Mouse (Mus musculus) MEL-GATA-1-ER (cell line): ENCODE measurements around the gene Frmd5.

Experiments
- DNase-seq: peaks from one replicate; pipeline ENCODE4 v3.0.0-alpha.2; 2012; ENCODE audit warnings: low read depth; ENCODE audit errors: extremely low read depth

Gene Frmd5

DNA sequence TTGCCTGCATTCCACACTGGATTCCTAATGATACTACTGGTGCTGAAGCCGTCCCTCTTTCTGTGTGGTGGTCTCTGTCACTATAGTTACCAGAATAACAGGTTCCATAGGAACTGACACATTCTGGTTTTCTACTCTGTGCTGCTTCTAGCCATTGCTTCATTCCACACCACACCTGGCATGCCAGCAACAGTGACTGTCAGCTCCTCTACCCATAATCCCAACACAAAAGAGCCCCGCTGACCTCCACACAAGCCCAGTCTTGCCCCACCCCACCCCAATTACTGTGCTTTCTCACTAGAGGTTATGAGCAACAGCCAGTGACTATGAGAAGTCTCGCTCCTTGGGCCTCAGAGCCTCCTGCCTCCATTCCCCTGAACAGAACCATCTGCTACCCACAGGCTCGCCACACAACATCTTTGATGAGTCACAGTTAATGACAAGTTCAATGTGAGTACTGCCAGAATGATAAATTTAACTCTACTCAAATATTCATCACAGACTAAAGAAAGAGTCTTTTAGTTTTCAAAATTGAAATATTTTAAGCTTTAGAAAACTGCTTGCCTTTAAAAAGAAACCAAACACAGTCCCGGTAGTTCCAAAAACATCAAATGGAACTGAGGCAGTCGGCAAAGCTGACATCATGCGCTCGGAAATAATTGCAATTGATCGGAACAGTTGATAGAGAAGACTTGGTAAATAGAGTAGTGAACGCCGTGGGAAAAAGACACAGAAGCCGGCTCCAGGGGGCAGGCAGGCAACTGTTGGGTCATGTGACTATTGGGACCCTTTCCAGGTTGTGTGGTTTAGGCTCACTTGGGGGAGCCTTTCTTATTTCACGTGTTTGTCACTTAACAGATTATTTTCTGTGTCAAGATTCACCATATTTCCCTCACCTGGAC, 185.4 kb downstream of the Frmd5 start:
- no peak for DNase-seq

DNA sequence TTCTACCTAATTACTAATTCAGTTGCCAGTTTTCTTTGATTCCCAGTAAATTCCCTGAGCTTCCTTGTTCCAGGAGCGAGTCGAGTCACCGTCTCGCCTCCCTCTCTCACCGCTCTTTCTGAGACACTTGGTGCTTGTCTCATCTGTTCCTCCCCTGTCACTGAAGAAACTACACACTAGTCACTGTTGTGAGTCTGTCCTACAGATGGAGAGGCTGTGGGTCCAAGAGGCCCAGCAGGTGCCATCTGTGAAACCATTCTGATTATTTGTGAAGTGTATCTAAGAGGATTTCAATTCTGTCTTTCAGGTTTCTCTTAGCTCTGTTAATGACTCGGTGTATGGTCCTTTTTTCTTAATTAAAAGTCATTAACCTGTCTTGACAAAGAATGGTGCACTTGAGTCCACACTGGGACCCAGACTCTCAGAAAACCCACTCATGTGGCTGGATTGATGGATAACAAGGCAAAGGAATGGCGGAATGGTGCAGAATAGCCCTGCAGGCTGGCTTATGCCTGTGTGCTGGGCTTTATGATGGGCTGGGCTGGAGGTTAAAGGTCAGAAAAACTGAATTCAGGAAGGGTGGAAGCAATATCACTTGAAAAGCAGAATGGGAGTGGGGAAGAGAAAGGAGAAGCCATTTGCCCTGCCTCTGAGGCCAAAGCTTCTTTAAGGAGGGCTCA, 186.2 kb downstream of the Frmd5 start:
- no peak for DNase-seq

DNA sequence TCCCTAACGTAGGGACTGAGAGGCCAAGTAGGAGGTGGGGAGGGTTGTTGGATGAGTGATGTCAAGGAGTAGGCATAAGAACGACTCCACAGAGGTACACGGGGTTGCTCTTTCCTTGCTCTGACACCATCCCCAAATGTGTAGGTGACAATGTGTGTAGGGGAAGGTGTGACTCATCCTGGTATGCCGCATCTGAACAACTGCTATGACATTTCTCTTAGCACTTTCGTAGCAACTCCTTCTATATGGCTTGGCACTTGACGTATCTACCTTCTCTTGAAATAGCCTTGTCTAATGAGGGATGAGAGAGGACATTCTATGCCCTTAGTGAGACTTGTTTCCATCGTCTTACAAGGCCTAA, 191.7 kb downstream of the Frmd5 start:
- no peak for DNase-seq

GRCm38 (mm10) chr2:121614483-121615198, 192.2 kb downstream of the Frmd5 start:
- DNase-seq = no peak

GRCm38 (mm10) chr2:121612112-121612511, 194.8 kb downstream of the Frmd5 start:
- DNase-seq = no peak

DNA sequence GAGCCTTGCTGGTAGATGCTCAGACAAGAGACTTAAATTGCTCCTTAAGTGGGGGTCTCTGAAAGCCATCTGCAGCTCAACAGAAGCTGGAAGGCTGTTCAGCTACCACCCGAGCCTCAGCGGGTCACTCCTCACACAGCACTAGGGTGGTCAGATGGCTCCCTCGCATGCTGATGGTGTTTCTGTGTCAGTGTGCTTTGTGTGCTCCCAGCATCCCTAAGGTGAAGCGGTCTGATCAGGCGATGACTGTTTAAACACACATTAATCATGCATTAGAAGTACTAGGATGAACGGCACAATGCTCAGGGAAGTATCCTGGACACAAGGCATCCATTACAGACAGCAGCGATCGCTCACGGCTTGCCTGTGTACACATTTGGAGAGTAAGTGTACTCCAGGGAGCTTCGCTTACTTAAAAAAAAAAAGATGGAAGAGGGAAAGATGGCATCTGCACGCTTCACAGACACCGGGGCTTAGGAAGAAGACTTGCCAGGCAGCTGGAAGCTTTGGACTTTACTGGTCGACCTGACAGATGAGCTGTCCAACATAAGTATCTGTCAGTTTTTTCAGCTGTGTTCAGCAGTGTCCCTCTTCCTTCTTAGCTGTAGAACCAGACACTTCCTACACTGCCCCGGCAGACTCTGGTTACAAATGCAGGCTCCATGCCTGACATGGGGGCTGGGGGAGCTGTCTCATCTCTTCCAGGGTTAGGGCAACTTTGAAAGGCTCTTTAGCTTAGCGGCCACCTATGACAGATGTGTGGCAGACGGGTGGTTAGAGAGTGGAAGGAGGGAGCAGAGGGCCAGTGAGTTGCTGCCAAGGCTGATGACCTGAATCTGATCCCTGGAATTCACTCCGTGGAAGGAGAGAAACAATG, 196.6 kb downstream of the Frmd5 start:
- DNase-seq = no peak

GRCm38 (mm10) chr2:121609141-121609724, 197.7 kb downstream of the Frmd5 start:
- no peak for DNase-seq

- no peak for DNase-seq
Observed at GRCm38 (mm10) chr2:121602397-121602796, 204.5 kb downstream of the Frmd5 start.

DNA sequence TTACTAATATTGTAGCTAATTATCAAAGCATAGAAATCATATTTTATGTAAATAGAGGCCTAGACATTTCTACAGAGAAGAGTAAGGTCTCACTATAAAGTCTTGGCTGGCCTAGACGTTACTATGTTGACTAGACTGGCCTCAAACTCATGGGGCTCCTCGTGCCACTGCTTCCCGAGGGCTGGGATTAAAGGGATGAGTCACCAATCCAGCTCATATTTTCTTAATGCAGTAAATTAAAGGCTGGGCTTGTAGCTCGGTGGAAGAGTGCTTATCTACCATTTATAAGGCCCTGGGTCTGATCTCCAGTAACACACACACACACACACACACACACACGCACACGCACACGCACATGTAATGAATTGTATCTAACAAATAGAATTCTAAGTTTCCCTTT, 205.3 kb downstream of the Frmd5 start:
- no peak for DNase-seq

DNA sequence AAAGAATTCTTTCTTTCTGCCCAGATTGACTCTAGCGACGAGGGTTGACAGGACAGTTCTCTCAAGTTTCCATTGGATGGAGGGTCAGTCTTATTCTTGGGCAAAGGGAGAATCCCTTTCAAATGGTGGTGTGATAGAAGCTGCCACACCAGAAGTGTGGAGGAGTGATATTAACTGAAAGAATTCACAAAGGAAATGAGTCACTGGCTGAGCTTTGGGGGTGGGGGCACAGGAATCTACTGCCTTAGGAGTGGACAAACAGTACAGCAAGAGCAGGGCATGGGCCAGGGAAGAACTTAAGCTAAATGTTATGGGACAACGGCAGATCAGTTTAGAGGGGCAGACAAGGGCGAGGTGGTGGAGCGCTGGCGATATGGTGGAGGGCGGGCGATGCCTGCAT, 206.2 kb downstream of the Frmd5 start:
- DNase-seq = no peak

DNA sequence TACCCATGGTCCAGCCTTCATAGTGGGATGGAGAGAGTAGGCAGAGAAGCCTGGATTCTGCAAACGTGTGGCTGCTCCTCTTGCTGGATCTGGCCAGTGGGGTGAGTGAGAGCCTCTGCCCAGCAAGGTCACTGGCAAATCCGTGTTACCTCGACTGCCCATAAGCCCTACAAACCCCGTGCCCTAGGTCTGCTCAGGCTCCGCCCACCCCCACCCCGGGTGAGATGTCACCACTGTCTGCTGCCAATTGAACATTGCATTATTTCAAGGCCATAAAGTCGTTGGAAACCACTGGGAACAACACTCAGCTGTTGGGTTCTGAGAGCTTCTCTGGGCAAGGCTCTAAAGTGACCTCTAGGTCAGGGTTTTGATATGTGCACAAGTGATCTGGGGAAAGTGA, 208.6 kb downstream of the Frmd5 start:
- DNase-seq = no peak

GRCm38 (mm10) chr2:121596621-121597020, 210.3 kb downstream of the Frmd5 start:
- DNase-seq = no peak

DNA sequence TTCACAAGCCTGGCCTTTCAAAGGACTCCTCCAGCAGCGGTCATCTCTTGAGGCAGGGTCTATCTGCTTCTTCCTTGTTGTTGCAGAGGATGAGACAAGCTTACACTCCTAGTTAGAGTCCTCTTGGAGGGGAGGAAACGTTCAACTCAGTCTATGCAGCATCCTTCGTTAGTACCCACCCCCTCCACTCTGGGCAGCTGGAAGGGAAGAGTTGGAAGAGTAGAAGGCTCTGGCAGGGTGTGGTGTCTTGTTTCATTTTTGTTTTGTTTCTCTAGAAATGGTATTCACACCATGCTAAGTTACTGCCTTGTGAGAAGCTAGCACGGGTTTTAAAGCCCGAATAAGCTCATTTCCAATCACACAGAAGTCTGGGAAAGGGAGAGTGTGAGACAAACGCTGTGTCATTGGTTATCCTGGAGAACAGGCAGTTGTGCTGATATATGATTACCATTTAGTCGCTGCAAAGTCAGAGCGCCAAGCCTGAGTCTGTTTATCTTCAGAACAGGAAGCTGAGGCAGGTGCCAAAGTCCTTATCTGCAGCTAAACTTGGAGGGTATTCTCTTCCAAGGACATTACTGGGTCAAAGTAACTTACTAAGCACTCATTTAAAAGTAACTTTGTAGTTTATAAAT, 212.1 kb downstream of the Frmd5 start:
- peak; percentile 85 for DNase-seq

DNA sequence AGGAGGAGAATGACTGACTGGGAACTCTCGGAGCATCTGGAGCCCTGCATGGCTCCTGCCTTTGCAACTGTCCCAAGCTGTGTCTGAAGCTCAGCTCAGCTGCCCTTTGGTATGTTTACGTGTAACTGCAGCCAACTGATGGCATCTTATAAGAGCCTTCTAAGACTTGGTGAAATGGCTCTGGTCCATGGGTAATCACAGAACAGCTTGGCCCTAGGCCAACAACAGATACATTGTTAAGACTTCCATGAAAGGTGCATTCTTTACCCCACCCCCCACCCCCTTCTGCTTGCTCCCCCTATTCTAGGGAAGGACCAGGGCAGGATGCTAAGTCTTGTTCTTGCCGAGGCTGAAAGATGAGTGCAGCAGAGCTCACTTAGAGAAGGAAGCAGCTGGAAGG, 212.8 kb downstream of the Frmd5 start:
- DNase-seq = no peak

DNA sequence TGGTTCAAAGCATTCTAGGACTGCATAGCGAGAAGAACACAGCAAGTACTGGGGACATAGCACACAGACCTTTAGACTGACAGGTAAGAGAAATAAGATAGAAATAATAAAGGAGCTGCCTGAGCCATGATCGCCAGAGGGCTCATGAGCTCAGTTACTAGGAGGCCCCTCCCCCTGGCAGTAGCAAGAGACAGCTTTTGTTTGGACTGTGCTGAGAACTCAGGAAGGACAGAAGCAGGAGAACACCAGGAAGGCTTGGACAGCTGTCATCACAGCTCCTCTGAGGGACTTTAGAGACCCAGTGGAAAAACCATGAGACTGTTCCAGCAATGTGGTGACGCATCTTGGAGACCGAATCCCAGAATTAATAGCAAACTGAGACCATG, 218.6 kb downstream of the Frmd5 start:
- no peak for DNase-seq

DNA sequence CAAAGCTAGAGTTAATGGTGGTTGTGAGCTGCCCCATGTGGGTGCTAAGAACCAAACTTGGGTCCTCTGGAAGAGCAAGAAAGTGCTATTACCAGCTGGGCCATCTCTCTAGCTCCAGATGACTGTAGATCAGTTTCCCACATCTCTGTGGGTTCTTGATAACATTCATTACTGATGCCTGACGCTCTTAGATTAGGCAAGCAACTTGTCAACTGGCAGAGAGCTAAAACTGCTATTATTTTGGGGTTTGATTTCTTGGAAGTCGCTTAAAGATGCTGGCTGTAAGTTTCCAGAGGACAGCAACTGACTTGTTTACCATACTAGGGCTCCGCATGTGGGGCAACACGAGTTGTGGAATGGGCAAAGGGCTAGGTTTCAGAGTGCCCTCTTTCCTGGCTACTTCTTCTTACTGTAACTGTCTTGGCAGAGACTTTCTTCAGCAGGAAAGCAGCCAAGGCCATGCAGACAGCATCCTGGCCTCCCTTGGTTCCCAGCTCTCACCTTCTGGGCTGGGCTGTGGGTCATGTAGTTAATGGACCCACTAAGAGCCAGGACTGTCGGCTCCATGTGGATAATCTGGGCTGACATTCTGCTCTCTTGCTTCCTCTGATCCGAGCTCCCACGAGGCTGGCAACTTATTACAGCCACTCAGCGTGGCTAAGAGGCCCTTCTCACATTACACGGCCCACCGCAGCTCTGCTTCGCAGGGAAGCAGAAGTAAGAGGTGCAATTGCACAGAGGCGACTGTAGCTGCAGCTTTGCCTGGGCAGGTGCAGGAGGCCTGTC, 219.2 kb downstream of the Frmd5 start:
- DNase-seq = peak; percentile 33

- no peak for DNase-seq
Observed at GRCm38 (mm10) chr2:121584705-121585104, 222.2 kb downstream of the Frmd5 start.

DNA sequence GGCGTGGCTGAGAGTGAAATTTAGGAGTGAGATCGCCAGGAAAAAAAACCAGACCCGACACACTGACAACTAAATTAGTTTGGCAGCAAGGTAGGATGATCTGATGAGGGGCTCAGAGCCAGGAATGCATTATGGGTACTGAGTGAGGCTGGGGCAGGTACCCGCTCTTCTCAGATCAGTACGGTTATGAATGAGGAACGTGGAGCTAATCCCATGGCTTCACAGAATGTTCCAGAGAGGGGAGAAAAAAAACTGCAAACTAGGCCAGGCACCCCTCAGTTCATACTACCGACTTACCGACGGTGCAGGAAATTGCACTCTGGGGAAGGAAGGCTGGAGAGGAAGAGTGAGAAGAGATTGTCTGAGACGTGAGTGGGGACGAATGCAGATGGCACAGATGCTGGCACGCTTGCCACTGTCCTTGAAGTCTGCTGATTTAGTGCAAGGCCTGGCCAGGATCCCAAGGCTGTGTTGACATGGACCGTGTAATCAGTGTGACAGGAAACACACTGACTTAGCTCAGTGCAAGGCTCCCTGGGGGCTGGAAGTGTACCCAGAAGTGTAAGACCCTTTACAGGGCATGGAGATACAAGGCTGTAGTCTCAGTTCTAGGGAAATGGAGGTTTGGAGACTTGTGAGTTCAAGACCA, 223.3 kb downstream of the Frmd5 start:
- no peak for DNase-seq

- DNase-seq = no peak
Observed at GRCm38 (mm10) chr2:121582809-121583376, 224.0 kb downstream of the Frmd5 start.
